Mouse (Mus musculus) CD4-positive helper T cell, adult 2 months (primary cell): ENCODE measurements around the gene Lrch2.
"Not testable (repeated sequence)": the region's sequence is repeated elsewhere in the genome, so short reads cannot be mapped to it uniquely, and the experiment has no call there.

Source experiments
- DNase-seq: peaks from one replicate; pipeline ENCODE4 v3.0.0-alpha.2; 2012; ENCODE audit warnings: low read depth, missing footprints, low spot score

Gene Lrch2

DNA sequence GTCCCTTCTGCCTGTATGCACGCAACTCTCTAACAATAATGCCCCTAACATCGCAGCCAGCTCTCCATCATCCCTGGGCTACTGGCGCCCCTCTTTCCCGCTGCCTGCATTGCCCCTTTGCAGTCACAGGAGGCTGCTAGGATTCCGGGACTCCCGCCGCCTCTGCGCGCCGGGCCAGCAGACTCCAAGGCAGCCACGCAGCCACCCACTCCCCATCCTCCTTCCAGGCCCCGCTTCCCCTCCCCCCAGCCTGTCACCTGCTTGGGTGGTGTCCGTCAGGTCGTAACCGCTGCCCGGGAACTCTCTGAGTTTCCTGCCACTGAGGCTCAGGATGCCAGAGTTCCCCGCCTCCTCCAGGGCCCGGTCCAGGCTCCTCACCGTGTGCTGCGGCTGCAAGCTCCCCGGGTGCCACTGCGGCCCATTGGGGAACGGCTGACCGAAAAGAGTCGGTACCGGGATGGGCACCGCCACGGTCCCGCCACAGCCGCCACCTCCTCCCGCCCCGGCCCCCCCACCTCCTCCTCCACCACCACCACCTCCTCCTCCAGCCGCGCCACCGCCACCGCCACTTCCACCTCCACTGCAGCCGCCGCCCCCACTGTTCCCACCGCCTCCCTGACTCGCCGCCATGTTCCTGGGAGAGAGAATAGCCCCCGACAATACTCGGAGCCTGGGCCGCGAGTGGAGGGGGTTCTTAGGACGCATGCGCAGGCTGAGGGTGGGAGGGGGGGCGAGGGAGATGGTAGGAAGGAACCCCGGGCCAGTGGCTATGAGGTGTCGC is at the start of gene Lrch2:
Gene Lrch2, minus strand, starts transcription at position 661 of the 781 bp plus-strand sequence.
- no peak for DNase-seq

DNA sequence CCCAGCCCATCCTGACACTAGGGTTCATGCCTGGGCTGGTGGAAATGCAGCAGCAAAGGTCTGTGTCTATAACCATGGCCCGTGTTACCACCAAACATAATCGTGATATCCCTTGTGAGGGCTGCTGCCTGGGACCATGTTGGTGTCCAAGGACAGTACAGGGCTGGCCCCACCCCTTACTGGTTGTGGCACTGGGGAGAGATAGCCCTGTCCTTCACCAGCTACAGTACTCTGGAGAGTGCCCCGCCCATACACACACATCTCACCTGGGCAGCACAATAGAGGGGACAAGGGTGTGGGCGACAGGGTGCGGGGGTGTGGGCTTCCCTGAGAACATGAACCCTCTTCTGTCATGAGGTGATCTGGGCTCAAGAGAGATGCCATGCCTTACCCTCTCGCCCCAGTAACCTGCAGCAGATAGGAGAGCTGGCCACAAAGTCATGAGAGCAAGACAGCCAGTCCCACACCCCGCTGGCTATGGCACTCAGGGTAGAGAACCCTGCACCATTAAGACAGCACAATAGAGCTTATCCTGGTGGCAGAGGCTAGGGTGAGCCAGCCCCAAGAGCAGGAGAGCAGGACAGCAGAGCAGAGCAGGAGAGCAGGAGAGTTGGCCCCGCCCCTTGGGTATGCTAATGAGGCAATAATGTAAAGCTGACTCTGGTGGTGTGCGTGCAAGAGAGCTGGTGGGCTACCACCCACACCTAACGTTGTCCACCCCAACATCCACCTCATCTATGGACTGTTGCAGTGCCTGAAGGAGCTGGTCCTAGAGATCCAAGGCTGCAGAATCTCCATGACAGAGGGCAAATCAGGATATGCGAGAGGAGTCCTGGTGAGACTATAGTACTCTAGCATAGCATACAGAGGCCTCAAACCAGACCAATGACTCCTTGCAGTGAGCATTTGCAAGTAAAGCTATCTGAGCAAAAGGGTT is 12.7 kb downstream of the Lrch2 start:
- no peak for DNase-seq

DNA sequence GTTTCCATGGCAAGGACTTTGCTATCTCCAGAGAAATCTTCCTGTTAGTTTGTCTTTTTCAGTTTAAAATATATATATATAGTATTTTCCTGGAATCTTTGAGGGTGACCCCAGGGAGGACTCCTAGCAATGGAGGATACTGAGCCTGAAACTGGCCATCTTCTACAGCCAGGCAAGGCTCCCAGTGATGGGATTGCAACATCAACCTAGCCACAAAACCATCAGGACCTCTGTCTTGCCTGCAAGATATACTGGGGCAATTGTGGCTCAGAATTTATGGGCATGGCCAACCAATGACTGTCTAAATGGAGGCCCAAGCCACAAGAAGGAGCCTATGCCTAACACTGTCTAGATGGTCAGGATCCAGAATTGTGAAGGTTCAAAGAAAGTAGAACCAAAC is 15.5 kb downstream of the Lrch2 start:
- no peak for DNase-seq

DNA sequence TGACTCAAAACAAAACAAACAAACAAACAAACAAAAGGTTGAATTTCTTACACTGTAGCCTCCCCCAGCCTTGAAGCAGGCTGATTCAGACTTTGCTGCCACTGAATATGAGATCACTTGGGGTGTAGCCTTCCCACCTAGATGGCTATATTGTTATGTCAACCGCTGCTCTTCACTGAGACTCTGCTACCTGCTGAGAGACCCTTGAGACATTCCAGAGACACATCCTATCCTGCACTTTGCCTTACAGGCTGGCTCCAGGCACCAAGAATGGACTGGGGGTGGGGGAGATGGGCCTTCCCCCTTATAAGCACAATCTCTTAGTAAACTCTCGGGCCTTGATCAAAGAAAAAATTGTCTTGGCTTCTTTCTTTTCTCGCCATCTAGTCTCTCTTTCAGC is 16.8 kb downstream of the Lrch2 start:
- DNase-seq, result not testable (repeated sequence)

DNA sequence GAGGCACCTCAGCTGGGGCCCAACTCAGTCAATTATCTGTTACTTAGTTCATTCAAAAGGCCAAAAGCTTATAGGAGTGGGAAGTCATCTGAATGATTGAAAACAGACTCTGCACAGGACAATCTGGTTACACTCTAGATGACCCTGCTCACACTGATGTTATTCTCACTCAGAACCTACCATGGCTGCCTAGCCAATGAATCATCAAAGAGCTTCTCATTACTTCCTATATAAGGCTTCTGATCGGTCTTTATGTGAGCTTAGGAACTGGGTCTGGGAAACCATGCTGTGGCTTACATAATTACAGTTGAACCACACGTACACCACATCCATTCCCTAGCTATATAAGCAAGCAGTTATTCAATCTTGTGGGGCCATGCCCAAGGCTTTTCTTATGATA is 18.3 kb downstream of the Lrch2 start:
- DNase-seq, result no peak

DNA sequence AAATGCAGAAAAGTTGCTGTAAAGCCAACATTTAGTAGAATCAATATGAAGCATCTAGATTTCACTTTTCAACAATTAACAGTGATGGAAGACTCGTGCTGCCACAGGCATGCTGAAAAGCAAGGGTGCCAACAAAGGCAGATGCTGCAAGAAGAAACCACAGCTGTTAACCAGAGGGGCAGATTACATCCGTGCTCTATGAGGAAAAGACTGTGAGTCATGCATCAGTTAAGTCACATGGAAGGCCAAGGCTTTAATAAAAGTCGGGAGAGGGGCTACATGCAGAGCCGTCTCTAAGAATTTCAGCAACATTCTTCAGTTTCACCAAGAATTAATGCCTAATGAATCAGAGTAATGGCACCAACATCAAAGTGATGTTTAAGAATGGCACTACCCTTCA is 22.2 kb downstream of the Lrch2 start:
- no peak for DNase-seq

DNA sequence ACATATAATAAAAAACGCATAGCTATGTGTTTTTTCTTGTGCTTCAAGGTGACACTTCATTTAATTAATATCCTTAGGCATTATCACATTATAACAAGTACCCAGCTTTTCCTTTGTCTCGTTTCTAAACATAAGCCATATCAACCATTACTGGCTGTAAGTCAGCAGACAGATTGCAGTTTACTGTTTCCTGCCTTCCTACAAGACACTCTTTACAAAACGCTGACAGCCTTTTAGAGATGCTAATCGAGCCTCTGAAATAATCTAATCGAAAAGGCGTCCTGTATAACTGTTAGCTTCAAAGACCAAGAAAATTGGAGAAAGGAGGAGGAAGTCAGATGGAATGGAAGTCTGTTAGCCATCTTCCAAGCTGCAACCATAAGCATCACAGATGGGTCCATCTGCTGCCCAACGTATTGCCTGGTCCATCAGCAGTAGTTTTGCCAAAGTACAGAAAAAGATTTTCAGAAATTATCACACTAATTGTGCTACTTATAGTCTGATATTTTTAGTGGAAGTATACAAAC is 26.2 kb downstream of the Lrch2 start:
- no peak for DNase-seq

DNA sequence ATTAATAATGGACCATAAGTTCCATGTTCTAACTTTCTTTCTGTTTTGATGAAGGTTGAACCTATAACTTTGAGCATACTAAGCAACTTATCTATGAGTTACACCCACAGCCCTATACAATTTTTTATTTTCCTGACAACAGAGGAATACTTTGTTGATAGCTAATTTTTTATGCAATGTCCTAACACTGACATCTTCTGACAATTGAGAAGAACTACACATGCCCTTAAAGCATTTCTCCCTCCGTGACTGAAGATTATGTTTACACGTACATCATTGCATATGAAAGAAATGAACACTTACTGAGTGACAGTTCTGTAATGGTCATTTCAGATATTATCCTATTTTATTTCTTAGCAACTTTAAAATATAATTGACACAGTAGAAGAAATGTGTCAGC is 64.3 kb downstream of the Lrch2 start:
- DNase-seq, result no peak

DNA sequence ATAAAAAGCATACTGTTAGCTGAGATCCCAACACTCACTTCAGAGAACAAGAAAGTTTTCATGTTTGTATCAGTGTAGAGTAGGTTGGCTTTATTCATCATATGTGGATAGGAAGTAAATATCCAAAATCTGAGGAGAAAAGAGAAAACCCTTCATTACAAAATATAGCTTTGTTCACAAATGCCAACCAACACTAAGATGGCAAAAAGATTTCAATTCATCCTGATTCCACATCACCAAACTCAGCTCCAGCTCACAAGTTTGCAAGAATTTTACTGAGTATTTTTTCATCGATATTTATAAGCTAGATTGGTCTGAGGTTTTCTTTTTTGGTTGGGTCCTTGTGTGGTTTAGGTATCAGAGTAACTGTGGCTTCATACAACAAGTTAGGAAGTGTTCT is 100.3 kb downstream of the Lrch2 start, which contains the start of gene Vmn1r239-ps:
Gene Vmn1r239-ps, minus strand, starts transcription at position 101 of the 400 bp plus-strand sequence.
- not testable (repeated sequence) for DNase-seq

DNA sequence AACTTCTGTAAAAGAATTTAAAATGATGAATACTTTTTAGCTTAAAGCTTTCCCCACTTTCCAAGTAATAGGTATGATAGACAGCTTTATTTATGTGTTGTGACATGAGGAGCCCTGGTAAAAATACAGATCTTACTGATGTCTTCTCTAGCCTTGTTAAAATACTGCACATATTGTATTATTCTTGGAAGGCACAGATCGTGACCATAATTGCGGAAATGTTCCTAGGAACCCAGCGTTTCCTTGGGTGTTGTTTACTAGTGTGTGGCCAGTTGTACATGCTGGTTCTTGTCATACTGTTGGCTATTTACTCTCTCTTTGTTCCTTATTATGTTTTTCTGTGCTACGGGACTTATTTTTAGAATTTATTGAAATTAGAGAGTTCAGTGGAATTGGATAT is 110.5 kb downstream of the Lrch2 start:
- DNase-seq, result no peak

DNA sequence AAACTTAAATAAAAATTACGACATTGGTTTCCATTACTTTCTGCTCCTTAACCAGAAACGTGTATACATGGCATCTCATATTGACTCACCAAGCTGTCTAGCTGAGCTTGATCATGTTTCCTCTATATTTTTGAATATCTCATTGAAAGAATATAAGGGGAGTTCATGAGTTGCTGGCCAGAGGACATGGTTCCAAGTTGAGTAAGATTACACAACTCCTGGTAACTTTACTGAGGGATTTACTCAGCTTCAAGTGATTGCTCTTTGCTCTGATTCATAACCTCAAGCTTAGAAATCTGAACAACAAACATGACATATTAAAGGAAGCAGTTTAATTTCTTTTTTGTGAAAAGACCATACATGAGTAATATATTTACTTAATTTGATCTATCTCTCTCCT is 118.5 kb downstream of the Lrch2 start:
- DNase-seq, result no peak

DNA sequence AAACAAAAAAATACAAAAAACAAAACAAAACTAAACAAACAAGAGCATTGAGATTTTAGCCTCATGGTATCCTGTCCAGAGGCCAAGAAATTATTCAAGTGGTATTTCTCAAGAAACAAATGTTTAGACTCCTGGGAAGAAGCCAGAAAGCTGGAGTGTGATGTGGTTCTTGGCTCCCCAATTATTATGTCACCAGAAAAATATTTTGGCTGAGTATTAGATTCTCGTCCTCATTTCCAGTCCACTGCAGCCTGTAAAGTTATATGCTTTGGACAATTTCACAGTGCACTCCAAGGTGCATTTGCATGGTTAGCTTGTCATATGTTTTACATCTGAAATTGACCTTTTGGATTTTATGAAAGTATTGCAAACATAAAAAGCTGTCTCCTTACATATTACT is 124.1 kb downstream of the Lrch2 start:
- DNase-seq, result no peak

DNA sequence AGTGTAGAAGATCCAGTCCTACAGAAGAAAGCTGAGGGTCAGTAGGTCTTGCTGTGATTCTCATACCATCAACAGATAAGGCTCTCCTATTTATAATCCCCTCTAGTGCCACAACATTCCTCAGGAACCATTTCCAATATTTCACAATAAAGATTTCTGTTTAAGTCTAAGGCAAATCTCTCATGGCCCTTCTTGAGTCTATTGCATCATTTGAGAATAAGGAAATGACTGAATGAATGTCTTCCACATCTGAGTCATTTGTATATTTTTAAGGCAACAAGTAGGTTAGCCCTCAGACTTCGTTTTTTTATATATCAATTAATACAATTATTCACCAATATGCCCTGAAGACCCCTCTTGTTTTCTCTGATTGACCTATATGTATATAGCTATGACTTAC is 124.8 kb downstream of the Lrch2 start, which contains the start of gene Il13ra2:
Gene Il13ra2, minus strand, starts transcription at position 64 of the 400 bp plus-strand sequence.
- no peak for DNase-seq
